Mouse (Mus musculus) hindbrain, embryonic 16.5 days (tissue): ENCODE results near the gene Sept8. TPM values are rescaled to one million over a fixed set of nuclear protein-coding genes. Genes with fewer than 3 reads are reported as not detected.

Experiments
- ATAC-seq: fragments of 200-750 bp; cut with Nextera tagmentation; 2 replicates; pipeline ENCODE4 v1.8.0; 2017; ENCODE audit warnings: moderate TSS enrichment, moderate library complexity
- H3K27ac ChIP-seq: fragments of 300-500 bp; sonication (generic); 2 replicates; pipeline ENCODE4 v1.5.1; 2014; ENCODE audit warnings: low read depth, mild to moderate bottlenecking, control low read depth, low read length, moderate library complexity
- H3K27me3 ChIP-seq: fragments of 300-500 bp; sonication (generic); replicated peaks from 2 replicates; pipeline ENCODE4 v1.6.1; 2014; ENCODE audit warnings: low read length; ENCODE audit not compliant: control insufficient read depth, insufficient read depth
- H3K36me3 ChIP-seq: fragments of 300-500 bp; sonication (generic); 2 replicates; pipeline ENCODE4 v1.6.1; 2014; ENCODE audit warnings: mild to moderate bottlenecking, low read length, moderate library complexity, mixed read lengths; ENCODE audit not compliant: control insufficient read depth, insufficient read depth
- H3K4me1 ChIP-seq: fragments of 300-500 bp; sonication (generic); 2 replicates; pipeline ENCODE4 v1.6.1; 2014; ENCODE audit warnings: low read depth, low read length; ENCODE audit not compliant: control insufficient read depth, insufficient read depth
- H3K4me2 ChIP-seq: fragments of 300-500 bp; sonication (generic); 2 replicates; pipeline ENCODE4 v1.6.1; 2014; ENCODE audit warnings: mild to moderate bottlenecking, low read length, control low read depth, moderate library complexity
- H3K4me3 ChIP-seq: fragments of 300-500 bp; sonication (generic); 2 replicates; pipeline ENCODE4 v1.5.1; 2014; ENCODE audit warnings: mild to moderate bottlenecking, low read length, control low read depth, moderate library complexity
- H3K9ac ChIP-seq: fragments of 300-500 bp; sonication (generic); 2 replicates; pipeline ENCODE4 v1.6.1; 2014; ENCODE audit warnings: low read depth, mild to moderate bottlenecking, control low read depth, low read length, moderate library complexity
- H3K9me3 ChIP-seq: fragments of 300-500 bp; sonication (generic); 2 replicates; pipeline ENCODE4 v1.6.1; 2014; ENCODE audit warnings: mild to moderate bottlenecking, low read length, moderate library complexity; ENCODE audit not compliant: control insufficient read depth
- WGBS: fragments of 180-500 bp; shearing (Covaris S2); extraction: QIAGEN DNeasy Blood & Tissue Kit; methylation state at CpG from one replicate; pipeline ENCODE4 v1.1.7; 2014; 5-methylcytosine and 5-hydroxymethylcytosine counted together
- polyA plus RNA-seq: library from polyadenylated mRNA; unstranded; fragments of >200 nt; fragmentation: Nextera tagmentation; extraction: Ambion mirVana; gene quantifications from 2 replicates; pipeline ENCODE4 v1.2.1, GENCODE M21; 2015

Gene Sept8
- polyA plus RNA-seq, 1 experiment from 2014 or later = 23.4 TPM

- H3K36me3 ChIP-seq = peaks cover 33% of the 10 kb centered on the region
- H3K27ac ChIP-seq = no peak overlapping the region
- no peaks in the 10 kb centered on the region for H3K4me1 ChIP-seq
- H3K9me3 ChIP-seq = no peaks in the 10 kb centered on the region
- 95% methylated on average over 3 of the region's 3 CpGs for WGBS
- no peak overlapping the region for H3K9ac ChIP-seq
- H3K4me2 ChIP-seq = no peak overlapping the region
- no peak overlapping the region for H3K4me3 ChIP-seq
- H3K27me3 ChIP-seq = no peaks in the 10 kb centered on the region
- no peak for ATAC-seq
Observed at GRCm38 (mm10) chr11:53580562-53580961, 61.5 kb downstream of the Sept8 start.

GRCm38 (mm10) chr11:53583151-53583550 lies 64.1 kb downstream of the Sept8 start:
- peaks cover 36% of the 10 kb centered on the region for H3K36me3 ChIP-seq
- H3K4me2 ChIP-seq = no peak overlapping the region
- ATAC-seq = no peak
- H3K9ac ChIP-seq = no peak overlapping the region
- H3K9me3 ChIP-seq = no peaks in the 10 kb centered on the region
- WGBS = 64% methylated on average over 10 of the region's 10 CpGs
- no peaks in the 10 kb centered on the region for H3K4me1 ChIP-seq
- H3K27me3 ChIP-seq = no peaks in the 10 kb centered on the region
- H3K4me3 ChIP-seq = no peak overlapping the region
- no peak overlapping the region for H3K27ac ChIP-seq

GRCm38 (mm10) chr11:53584849-53585248 lies 65.8 kb downstream of the Sept8 start:
- Histone ChIP-seq H3K9ac (no peak overlapping the region), H3K4me1 (no peaks in the 10 kb centered on the region), H3K4me2 (no peak overlapping the region), H3K27me3 (no peaks in the 10 kb centered on the region), H3K36me3 (peaks cover 42% of the 10 kb centered on the region), H3K4me3 (no peak overlapping the region), H3K9me3 (no peaks in the 10 kb centered on the region), H3K27ac (no peak overlapping the region)
- no peak for ATAC-seq
- WGBS = 53% methylated on average over 3 of the region's 3 CpGs

- WGBS = 96% methylated on average over 6 of the region's 6 CpGs
- Histone ChIP-seq H3K36me3 (peaks cover 41% of the 10 kb centered on the region), H3K9ac (no peak overlapping the region), H3K9me3 (no peaks in the 10 kb centered on the region), H3K4me2 (no peak overlapping the region), H3K4me1 (no peaks in the 10 kb centered on the region), H3K27me3 (no peaks in the 10 kb centered on the region), H3K27ac (no peak overlapping the region), H3K4me3 (no peak overlapping the region)
- ATAC-seq = no peak
Observed at GRCm38 (mm10) chr11:53585510-53585909, 66.5 kb downstream of the Sept8 start.

- Histone ChIP-seq H3K4me2 (no peak overlapping the region), H3K9ac (no peak overlapping the region), H3K27me3 (no peaks in the 10 kb centered on the region), H3K9me3 (no peaks in the 10 kb centered on the region), H3K27ac (no peak overlapping the region), H3K4me3 (no peak overlapping the region), H3K36me3 (peaks cover 53% of the 10 kb centered on the region), H3K4me1 (no peaks in the 10 kb centered on the region)
- ATAC-seq = no peak
- 76% methylated on average over 8 of the region's 8 CpGs for WGBS
Observed at GRCm38 (mm10) chr11:53588279-53588678, 69.2 kb downstream of the Sept8 start.

- Histone ChIP-seq H3K9ac (no peak overlapping the region), H3K27me3 (no peaks in the 10 kb centered on the region), H3K4me2 (no peak overlapping the region), H3K27ac (no peak overlapping the region), H3K4me1 (no peaks in the 10 kb centered on the region), H3K36me3 (peaks cover 53% of the 10 kb centered on the region), H3K9me3 (no peaks in the 10 kb centered on the region), H3K4me3 (no peak overlapping the region)
- WGBS = 41% methylated on average over 15 of the region's 15 CpGs
- ATAC-seq = no peak
Observed at GRCm38 (mm10) chr11:53590368-53590768, 71.3 kb downstream of the Sept8 start.

- H3K9ac ChIP-seq = no peak overlapping the region
- H3K4me2 ChIP-seq = no peak overlapping the region
- no peaks in the 10 kb centered on the region for H3K9me3 ChIP-seq
- ATAC-seq = no peak
- H3K4me1 ChIP-seq = no peaks in the 10 kb centered on the region
- H3K4me3 ChIP-seq = no peak overlapping the region
- H3K27ac ChIP-seq = no peak overlapping the region
- H3K27me3 ChIP-seq = no peaks in the 10 kb centered on the region
- peaks cover 53% of the 10 kb centered on the region for H3K36me3 ChIP-seq
- WGBS = 91% methylated on average over 5 of the region's 5 CpGs
Observed at GRCm38 (mm10) chr11:53591116-53591515, 72.1 kb downstream of the Sept8 start.

Other genes starting within 250 kb of the Sept8 start
- gene Hspa4, start 218.8 kb upstream of the Sept8 start, polyA plus RNA-seq = 41.0 and 41.5 TPM in 2 replicates
- 11.9 and 14.3 TPM in 2 replicates for gene Zcchc10, start 194.6 kb upstream of the Sept8 start, polyA plus RNA-seq
- gene Aff4, start 168.4 kb upstream of the Sept8 start, polyA plus RNA-seq = 37.1 and 40.4 TPM in 2 replicates
- gene Leap2, start 96.1 kb upstream of the Sept8 start, polyA plus RNA-seq = 0.33 and 0.44 TPM in 2 replicates
- 747 and 916 TPM in 2 replicates for gene Uqcrq, start 88.4 kb upstream of the Sept8 start, polyA plus RNA-seq
- gene Gdf9, start 88.2 kb upstream of the Sept8 start, polyA plus RNA-seq = 3.0 and 4.1 TPM in 2 replicates
- gene Gm10447, start 62.1 kb upstream of the Sept8 start, polyA plus RNA-seq = not detected in 2 replicates
- 3.2 and 3.6 TPM in 2 replicates for gene Shroom1, start 62.1 kb upstream of the Sept8 start, polyA plus RNA-seq
- not detected in 2 replicates for gene Gm9837, start 48.8 kb upstream of the Sept8 start, polyA plus RNA-seq
- 0.34 TPM in 1 of 2 replicates, not detected in the other for gene Gm9945, start 39.1 kb upstream of the Sept8 start, polyA plus RNA-seq
- gene Sowaha, start 39.0 kb upstream of the Sept8 start, polyA plus RNA-seq = 1.5 TPM in 2 replicates
- gene Kif3a, start 48.1 kb downstream of the Sept8 start, polyA plus RNA-seq = 306 and 352 TPM in 2 replicates
- gene Il4, start 99.4 kb downstream of the Sept8 start, polyA plus RNA-seq = 3.9 and 4.5 TPM in 2 replicates
- gene Il13, start 115.4 kb downstream of the Sept8 start, polyA plus RNA-seq = not detected in 2 replicates
- gene Rad50, start 188.1 kb downstream of the Sept8 start, polyA plus RNA-seq = 11.7 and 12.3 TPM in 2 replicates
- gene Il5, start 201.5 kb downstream of the Sept8 start, polyA plus RNA-seq = not detected in 2 replicates